In the genomic region with DNA sequence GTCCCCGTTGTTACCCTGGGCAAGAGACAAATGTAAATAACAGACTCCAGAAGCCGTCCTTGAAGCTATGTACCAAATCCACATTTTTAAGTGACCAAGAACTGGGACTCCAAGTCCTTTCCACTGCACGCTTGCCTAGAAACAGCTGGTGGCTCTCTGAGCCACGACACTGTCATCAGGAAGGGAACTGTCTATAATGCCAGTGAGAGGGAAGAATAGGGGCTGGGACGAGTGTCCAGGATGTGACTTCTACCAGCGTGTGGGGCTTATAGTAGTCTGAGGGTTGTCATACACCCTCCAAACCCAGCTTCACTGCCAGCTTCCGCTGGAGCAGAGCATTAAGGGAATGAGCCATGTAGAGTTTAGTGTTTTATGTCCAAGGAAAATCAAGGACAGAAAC, we compare ENCODE assay signal across 23 mouse cellular contexts.
DNase-seq lines count a peak whose midpoint lies in the region; ATAC-seq and TF ChIP-seq lines count a peak whose summit lies in the region.
"Had no signal": no experiment of that assay in that cellular context is flagged by ENCODE, and none has a peak within 500 bp of the region (broad histone marks: within the 10 kb centered on the region; RNA-seq: fewer than 3 reads in every experiment).

No protein-coding gene starts in this region.

- peak overlapping the region; percentile 75 for H3K27ac ChIP-seq in kidney, embryonic 15.5 days
- no peak overlapping the region for H3K27ac ChIP-seq in lung, embryonic 14.5 days (ENCODE audit: low read depth)
- no peak overlapping the region for H3K27ac ChIP-seq in lung, postnatal 0 days (ENCODE audit: low read length)
- H3K27ac ChIP-seq: forebrain, embryonic 10.5 days; forebrain, embryonic 13.5 days; heart, adult 2 months; heart, embryonic 13.5 days; hindbrain, embryonic 14.5 days had no signal

- H3K4me1 ChIP-seq in kidney, embryonic 15.5 days: 0 out of 2 replicates have a peak, but pooled peaks cover 6% of the 10 kb centered on the region
- H3K4me1 ChIP-seq in lung, embryonic 14.5 days (ENCODE audit: insufficient read depth): 0 out of 2 replicates have a peak, but pooled peaks cover 4% of the 10 kb centered on the region
- no peaks in the 10 kb centered on the region for H3K4me1 ChIP-seq in lung, postnatal 0 days (ENCODE audit: insufficient read depth, low read depth, low read length)

- ATAC-seq in kidney, embryonic 15.5 days (replicated peaks; ENCODE audit: low FRiP score): no peak
- peak; percentile 80 for ATAC-seq in lung, embryonic 14.5 days (ENCODE audit: insufficient read depth)
- peak; percentile 76 for ATAC-seq in lung, postnatal 0 days
- ATAC-seq: activated CD4-positive, CD25-positive, alpha-beta regulatory T cell, adult 4 months; forebrain, embryonic 13.5 days; forebrain, embryonic 16.5 days had no signal

- no peak overlapping the region for H3K9ac ChIP-seq in kidney, embryonic 15.5 days
- H3K9ac ChIP-seq in lung, embryonic 14.5 days: no peak overlapping the region
- no peak overlapping the region for H3K9ac ChIP-seq in lung, postnatal 0 days (replicated peaks; ENCODE audit: low read depth)
- H3K9ac ChIP-seq: forebrain, embryonic 13.5 days; heart, embryonic 13.5 days; hindbrain, embryonic 14.5 days had no signal

- no peak overlapping the region for H3K4me2 ChIP-seq in kidney, embryonic 15.5 days
- H3K4me2 ChIP-seq in lung, embryonic 14.5 days: no peak overlapping the region
- H3K4me2 ChIP-seq in lung, postnatal 0 days (replicated peaks; ENCODE audit: low read depth, low read length): no peak overlapping the region
- H3K4me2 ChIP-seq: forebrain, embryonic 13.5 days; heart, embryonic 13.5 days; hindbrain, embryonic 14.5 days had no signal

- WGBS in kidney, embryonic 15.5 days: 69% methylated on average over 7 of the region's 7 CpGs
- 42% methylated on average over 7 of the region's 7 CpGs for WGBS in lung, embryonic 14.5 days
- WGBS in lung, postnatal 0 days: 41% methylated on average over 7 of the region's 7 CpGs

- no peak for TF ChIP-seq EP300 in lung, postnatal 0 days (IDR thresholded peaks at IDR 0.05)

- no peak for TF ChIP-seq CTCF in lung, embryonic 14.5 days (IDR thresholded peaks at IDR 0.05; ENCODE audit: low read depth)
- no peak for TF ChIP-seq CTCF in lung, postnatal 0 days (IDR thresholded peaks at IDR 0.05)

- H3K4me3 ChIP-seq in kidney, embryonic 15.5 days (replicated peaks): no peak overlapping the region
- H3K4me3 ChIP-seq in lung, embryonic 14.5 days (ENCODE audit: low read depth, low read length): no peak overlapping the region
- H3K4me3 ChIP-seq in lung, postnatal 0 days (ENCODE audit: low read depth, low read length): no peak overlapping the region
- H3K4me3 ChIP-seq: forebrain, embryonic 10.5 days; forebrain, embryonic 13.5 days; heart, adult 2 months; heart, embryonic 10.5 days; heart, embryonic 13.5 days had no signal

- H3K9me3 ChIP-seq in kidney, embryonic 15.5 days (replicated peaks): no peaks in the 10 kb centered on the region
- H3K9me3 ChIP-seq in lung, embryonic 14.5 days (ENCODE audit: low read depth, low read length): no peaks in the 10 kb centered on the region
- H3K9me3 ChIP-seq in lung, postnatal 0 days (ENCODE audit: low read length): no peaks in the 10 kb centered on the region
- H3K9me3 ChIP-seq: forebrain, embryonic 10.5 days; forebrain, embryonic 13.5 days; heart, embryonic 10.5 days; heart, embryonic 13.5 days had no signal

- no peaks in the 10 kb centered on the region; the same call in 1 of the 2 replicates for H3K27me3 ChIP-seq in kidney, embryonic 15.5 days
- H3K27me3 ChIP-seq in lung, embryonic 14.5 days (ENCODE audit: insufficient read depth, low read length): no peaks in the 10 kb centered on the region
- H3K27me3 ChIP-seq in lung, postnatal 0 days (replicated peaks; ENCODE audit: insufficient read depth, low read length): no peaks in the 10 kb centered on the region
- H3K27me3 ChIP-seq: forebrain, embryonic 13.5 days; heart, embryonic 13.5 days had no signal

- DNase-seq in kidney, postnatal 25 days: no peak
- DNase-seq in lung, embryonic 14.5 days: peak; percentile 72
- DNase-seq in lung, postnatal 36 days: no peak
- DNase-seq in lung, postnatal 0 days (ENCODE audit: low spot score): peak; percentile 52
- DNase-seq in lung, postnatal 25 days (ENCODE audit: low spot score): no peak
- DNase-seq: adrenal gland, adult 8-10 months; adrenal gland, postnatal 25 days; cerebellum, adult 11-12 months; cerebellum, adult 8-10 months; cerebellum, postnatal 14 days; gastrocnemius, postnatal 10 days; gastrocnemius, postnatal 36 days; heart, adult 2 months; heart, postnatal 14 days; heart, postnatal 4 days had no signal

- H3K36me3 ChIP-seq in kidney, embryonic 15.5 days: no peaks in the 10 kb centered on the region
- no peaks in the 10 kb centered on the region for H3K36me3 ChIP-seq in lung, embryonic 14.5 days (ENCODE audit: insufficient read depth)
- no peaks in the 10 kb centered on the region for H3K36me3 ChIP-seq in lung, postnatal 0 days (ENCODE audit: insufficient read depth, low read length)
- H3K36me3 ChIP-seq: forebrain, embryonic 10.5 days; heart, embryonic 10.5 days; heart, embryonic 13.5 days had no signal

Comparison
In these comparisons a context has a peak if more than half of its experiments do, and no peak if none do; other contexts are left out.
1. DNase-seq: peak in lung, embryonic 14.5 days (single experiment) and lung, postnatal 0 days (single experiment); none in kidney, postnatal 25 days (0 of 2), lung, postnatal 36 days (single experiment) and lung, postnatal 25 days (single experiment).